Mouse (Mus musculus) right cerebral cortex, adult 18-20 months (tissue): ENCODE results near the gene Trpm1.

Experiments
- DNase-seq: peaks from one replicate; pipeline ENCODE4 v3.0.0; 2022; ENCODE audit warnings: mixed read lengths

Gene Trpm1

DNA sequence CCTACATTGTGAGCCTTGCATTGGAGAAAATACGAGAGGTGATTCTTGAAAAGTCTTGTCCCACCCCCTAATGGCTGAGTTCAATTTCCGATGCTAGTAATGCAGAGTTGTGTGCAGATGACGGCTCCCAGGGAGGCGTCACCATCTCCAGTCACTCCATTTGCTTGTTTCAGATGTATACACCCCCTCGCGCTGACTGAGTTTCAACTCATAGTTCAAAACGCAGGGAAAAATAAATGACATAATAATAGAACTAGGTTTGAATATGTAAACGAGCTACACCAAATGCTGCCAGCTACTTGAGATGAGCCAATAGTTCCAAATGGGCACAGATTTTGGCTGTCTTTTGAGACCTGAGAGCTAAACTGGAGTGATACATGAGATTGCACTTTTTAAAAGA, 84.1 kb downstream of the Trpm1 start:
- DNase-seq: peak; percentile 15

DNA sequence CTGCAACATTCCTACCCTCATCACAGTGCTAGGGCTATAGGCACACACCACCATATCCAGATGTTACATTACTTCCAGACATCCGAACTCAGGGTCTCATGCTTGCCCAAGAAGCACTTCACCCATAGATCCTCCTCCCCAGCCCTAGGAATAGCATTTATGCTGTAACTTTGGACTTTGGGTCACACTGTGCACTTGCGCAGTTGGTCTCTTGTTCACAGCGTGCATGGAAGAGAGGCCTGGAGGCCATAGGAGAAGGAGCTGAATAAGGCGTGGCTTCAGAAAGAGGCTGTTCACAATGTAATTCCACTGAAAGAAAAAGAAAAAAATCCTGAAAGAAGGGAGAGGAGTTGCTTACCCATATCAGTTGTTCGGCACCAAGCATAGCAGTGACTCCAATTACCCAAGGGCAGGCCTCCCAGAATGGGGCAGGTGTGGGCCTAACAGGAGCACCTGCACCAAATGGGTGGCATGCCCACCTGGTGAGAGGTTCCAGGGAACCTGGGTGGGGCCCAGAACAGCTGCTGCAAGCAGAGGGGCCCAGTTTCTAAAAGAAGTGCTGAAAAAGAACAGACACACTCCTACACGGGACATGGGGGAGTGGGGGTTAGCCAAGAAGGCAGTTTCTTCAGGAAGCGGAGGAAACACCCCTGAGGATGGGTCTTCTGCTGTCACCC, 84.9 kb downstream of the Trpm1 start:
- DNase-seq: no peak

DNA sequence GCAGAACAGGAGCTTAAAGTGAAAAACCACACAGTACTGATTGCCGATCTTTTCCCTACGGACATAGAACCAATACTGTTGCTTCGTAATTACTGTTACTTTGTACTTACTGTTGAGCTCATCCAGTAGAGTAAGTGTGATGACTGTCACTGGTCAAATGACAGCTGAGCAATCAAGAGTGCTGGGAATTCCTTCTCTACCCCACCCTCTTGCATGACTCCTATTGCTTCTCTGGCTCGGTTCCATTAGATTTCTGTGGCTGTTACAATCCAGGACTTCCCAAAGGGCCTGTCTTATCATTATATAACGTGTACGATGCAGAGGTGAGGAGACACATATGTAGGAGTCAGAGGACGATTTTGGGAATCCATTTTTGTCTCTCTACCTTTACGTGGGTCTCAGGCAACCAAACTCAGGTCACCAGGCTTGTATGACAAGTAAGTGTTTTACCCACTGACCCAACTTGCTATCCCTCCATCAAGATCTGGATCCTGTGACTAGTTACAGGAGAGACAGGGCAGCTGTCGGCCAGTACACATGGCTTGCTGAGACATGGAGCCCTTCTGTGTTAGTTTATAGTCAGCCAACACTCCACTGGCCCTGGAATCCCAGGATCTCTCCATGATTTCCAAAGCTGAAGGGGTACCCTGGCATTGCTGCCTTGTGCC, 85.6 kb downstream of the Trpm1 start:
- no peak for DNase-seq

DNA sequence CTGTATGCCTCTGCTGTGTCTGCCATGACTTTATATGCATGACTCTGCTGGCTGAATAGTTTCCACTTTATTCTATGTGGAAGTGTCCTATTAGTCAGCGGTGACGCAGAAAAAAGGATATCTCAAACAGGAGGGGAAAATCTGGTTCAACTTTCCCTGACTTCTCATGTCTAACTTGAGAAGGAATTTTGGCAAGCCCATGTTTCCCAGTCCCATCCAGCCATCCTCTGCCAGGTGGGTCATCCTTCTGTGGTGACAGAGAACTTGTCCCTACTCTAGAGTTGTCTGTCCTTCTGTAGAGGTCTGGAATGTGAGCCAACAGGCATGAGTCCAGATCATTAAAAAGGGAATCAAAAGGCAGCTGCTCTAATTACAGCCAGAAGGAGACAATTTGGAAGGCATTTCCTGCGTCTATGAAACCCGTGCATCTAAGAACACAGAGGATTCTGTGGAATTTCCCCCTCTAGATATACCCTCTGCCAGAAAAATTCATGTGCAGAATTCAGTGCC, 86.2 kb downstream of the Trpm1 start:
- DNase-seq: no peak

DNA sequence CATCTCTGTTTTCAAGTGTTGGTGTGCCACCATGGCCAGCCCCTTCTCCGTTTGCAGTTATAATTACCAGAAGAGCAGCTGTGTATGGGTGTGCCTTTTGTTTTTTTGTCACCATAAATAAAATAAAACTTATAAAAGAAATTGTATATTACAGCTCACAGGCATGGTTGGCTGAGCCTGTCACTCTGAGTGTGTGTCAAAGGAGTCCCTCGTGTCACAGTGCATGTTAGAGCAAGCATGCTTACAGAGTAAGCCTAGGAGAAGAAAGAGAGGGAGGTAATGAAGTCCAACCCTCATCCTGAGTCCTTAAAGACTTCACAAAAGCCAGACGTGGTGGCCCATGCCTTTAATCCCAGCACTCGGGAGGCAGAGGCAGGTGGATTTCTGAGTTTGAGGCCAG, 88.8 kb downstream of the Trpm1 start:
- DNase-seq: no peak

DNA sequence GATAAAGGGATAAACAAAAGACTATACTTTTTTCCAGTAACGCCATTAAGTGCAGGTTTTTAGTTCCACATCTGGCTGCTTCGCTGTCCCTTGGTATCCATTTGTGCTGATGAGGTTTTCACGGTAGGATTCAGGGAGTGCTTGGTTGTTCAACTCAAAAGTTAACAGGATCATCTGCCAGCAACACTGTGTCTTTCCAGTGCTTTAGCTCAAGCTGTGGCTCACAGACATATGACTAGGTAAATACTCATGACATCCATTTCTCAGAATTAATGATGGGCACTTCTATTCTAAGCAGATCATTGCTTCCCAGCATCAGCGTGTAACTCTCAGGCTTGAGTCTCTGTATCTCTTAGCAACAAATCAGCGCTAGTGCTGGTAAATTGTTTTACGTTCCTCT, 90.7 kb downstream of the Trpm1 start:
- no peak for DNase-seq

DNA sequence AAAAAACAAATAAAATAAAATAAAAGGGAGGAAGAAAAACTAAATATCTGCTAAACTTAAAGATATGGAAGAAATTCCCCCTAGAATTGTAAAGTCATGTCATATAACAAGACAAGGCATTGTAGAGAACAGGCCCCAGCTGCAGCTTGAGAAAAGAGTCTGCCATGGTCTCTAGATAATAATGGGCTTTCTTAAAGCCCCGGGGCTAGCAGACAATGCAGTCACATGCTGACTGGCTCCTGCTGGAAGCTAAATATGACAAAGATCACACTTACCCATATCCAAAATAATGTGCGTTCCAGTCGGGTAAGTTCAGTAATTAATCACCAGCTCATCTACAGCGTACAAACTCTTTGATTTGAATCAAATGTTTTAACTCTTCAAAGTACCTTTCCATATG, 93.1 kb downstream of the Trpm1 start:
- no peak for DNase-seq

DNA sequence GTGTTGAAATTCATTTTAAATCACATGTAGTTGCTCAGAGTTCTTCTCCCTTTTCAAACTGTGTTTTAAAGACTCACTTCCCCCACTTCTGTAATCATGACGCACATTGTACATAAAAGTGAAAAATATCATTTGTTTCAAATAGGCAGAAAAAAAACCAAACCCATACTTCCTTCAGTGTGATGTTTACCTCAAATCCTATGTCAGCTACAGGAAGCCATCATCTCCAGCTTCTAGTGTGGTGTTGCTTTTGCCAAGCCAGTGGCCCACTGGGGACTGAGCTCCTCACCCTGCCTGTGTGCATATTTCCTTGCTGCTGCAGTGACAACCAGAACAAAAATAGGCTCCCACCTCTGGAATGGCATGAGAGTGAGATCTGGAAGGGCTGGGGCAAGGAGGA, 94.7 kb downstream of the Trpm1 start:
- DNase-seq: no peak

DNA sequence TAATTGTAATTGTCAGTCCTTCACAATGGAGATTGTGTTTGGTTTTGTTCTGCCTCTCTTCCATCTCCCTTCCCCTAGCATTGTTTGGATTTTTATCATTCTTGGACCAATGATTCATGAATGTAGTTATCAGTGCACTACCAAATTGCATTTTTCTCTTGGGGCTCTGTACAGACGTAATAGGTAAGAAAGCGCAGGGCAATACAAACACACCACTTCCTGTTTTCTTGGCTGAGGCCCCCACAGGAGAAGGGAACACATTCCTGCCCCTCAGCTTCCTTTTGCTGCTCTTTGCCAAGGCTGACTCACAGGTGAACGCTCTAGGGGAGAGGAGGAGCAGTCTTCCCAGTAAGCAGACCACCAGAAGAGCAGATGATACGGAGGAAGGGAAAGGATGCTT, 96.1 kb downstream of the Trpm1 start:
- DNase-seq: no peak

DNA sequence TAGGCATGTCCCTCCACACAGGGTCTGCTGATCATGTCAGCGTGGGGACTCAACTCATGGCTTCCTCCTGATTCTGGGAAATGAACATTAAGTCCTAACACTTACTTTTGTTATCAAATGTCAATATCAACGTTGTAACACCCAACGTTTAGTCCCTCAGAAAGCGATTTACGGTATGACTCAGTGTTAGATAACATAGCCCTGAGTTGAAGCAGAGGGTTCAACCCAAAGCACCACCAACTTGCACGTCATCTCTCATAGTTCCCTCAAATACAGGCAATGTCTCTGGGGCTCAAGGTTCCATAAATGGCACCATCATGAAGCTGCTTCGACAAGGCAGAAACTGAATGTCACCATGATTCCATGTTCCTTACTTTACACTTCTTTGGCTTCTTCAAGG, 96.8 kb downstream of the Trpm1 start:
- DNase-seq: no peak

DNA sequence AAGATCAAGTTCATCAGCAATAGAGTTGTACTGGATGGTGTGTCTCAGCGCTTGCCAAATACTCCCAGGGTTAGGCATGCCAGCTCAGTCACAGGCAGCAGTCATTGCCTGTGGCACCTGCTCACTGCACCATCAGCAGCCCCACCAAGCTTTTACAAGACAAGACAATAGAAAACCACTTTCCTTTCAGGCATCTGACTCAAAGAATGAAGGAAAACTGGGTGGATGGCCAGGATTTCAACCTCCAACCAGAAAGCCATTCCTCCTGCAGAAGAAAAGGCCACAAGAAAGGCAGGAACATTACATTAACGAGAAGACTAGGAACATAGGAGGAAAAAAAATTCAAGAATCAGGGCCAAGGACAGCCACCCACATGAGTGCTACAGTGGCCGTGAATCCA, 100.1 kb downstream of the Trpm1 start:
- DNase-seq: no peak

DNA sequence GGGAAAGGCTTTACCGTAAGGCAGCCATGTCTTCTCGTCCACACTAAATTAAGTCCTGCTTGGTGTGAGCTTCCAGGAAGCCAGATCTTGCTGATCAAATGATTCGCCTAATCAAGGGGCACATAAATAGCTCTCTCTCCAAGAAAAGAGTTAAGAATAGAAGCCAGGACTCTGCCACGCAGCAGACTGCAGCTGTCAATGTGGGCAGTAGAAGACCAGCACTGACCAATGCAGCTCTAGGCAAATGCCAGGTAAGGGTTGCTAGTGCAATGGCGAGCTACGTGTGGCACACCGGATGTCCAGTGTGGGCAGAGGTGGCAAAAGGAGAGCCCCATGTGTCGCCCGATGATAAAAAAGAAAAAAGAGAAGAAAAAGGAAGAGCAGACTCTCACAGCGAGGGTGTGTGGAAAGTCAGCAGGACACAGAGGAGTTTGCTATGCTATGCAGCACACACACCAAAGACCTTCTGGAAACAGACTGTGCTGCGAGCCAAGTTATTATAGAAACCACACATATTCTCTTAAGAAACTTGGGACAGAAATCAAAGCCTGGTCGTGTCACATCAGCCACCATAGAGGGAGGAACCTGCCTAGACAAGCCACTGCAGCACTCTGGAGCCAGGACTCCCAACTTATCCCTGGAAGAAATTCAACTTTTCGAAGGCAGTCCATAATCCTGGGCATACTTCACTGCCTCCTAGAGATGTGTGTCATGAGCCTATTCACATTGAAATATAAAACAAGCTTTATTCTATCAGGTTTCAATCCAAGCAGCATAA, 112.1 kb downstream of the Trpm1 start:
- DNase-seq: no peak

DNA sequence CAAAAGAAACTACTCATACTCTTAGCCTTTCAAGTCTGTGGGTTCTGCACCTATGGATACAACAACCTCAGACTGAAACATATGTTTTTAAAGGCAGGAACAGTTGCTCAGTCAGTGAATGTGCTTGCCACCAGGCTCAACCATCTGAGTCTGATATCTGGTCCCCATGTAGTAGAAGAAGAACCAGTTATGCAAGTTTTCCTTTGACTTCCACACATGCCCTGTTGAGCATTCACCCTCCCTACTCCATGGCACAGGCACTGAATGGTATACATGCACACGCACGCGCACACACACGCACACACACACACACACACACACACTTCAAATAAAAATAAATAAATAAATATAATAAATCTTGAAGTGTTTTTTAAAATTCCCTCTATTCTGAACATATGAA, 113.0 kb downstream of the Trpm1 start:
- DNase-seq: no peak

DNA sequence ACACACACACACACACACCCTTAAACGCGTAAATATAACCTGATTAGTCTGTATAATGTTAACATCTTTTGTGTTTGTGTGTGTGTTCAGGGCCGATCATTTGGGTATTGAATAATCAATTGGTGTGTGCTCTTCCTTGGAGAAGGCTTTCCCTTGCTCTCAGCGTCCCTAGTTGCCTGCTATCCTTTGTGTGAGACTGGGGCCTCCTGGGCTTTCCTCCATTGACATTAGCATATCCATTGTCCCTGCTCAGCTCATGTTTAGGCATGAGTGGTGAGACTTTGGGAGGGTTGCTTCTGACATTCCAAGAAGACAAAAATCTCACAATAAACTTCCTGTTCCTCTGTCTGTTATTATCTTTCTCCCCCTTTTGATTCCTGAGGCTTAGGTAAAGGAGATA, 118.3 kb downstream of the Trpm1 start:
- no peak for DNase-seq

DNA sequence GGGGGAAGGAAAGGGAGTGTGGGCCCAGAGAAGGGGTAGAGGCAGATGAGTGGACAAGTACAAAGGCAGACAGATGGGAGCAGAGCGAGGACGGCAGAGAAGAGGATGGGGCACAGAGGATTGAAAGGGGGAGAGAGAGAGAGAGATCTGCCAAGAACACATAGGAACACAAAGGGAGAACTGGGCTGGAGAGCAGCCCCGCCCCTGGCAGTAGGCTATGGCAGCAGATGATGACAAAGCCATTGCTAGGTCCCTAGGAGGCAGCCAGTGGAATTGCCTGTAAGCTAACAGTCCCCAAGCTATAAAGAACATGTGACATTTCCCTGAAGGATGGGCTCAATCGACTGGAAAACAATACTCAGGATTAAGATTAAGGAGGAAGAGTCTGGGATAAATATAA, 121.9 kb downstream of the Trpm1 start:
- DNase-seq: no peak

DNA sequence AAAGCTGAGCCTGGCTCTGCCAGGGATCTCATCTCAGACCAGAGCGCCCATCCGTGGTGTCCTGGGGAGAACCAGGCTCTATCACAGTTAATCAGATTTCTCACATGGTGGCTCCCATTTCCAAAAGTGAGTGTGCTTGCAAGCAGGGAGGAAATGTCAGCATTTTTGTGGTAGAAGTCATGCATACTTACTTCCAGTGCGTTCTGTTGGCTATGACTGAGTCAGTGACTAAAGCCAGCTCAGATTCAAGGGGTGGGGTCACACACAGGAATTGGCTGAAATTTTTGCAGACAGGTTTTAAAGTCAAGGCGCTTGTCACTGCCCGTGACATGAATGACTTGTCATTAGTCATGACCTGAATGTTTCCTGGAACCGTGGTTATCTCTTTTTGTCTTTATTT, 123.3 kb downstream of the Trpm1 start:
- no peak for DNase-seq

DNA sequence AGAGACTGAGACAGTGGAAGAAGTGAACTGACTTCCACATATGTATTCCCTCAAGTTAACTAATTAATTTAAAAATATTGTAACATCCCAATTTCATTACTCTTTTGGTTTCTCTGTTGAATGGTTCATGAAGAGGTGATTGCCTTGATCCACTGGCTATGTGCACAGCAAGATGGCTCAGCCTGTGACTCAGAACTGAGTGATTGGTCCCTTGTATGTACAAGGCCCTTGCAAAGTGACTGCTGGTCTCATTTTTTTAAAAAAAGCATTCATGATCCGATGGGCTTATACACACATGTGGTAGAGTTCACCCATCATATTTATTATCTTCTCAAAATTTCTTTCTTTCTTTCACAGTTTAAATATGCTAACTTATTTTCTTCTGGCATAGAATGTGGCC, 124.9 kb downstream of the Trpm1 start:
- no peak for DNase-seq

DNA sequence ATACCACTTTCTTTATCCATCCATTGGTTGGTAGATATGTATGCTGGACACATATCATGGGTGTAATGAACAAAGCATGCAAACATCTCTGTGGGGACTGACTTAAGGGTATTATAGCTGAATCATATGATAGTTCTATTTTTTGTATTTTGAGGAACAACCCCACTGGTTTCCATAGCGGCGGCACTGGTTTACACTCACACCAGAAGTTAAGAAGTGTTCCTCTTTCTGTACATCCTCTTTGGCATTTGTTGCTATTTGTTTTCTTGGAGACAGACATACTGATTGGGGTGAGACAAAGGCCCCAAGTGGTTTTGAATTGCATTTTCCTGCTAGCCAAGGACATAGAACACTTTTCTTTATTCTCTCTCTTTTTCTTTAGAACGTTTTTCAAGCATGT, 125.9 kb downstream of the Trpm1 start:
- DNase-seq: no peak

DNA sequence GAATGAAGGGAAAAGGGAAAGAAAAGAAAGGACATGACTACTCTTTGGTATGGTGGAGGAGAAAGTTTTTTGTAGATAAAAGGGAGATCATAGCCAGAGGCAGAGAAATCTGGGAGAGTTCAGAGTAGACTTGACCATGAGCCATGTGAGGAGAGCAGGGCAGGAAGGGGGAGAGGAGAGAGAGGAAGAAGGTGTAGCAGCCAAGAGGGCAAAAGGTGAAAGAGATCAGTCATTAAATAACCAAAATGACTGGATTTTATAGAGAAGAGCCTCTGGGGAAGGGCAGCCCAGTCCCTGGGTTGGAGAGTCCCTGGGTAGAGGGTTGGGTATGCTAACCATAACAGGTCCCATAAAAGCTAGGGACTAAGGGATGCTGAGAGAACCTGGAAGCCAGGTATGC, 132.9 kb downstream of the Trpm1 start:
- DNase-seq: no peak

DNA sequence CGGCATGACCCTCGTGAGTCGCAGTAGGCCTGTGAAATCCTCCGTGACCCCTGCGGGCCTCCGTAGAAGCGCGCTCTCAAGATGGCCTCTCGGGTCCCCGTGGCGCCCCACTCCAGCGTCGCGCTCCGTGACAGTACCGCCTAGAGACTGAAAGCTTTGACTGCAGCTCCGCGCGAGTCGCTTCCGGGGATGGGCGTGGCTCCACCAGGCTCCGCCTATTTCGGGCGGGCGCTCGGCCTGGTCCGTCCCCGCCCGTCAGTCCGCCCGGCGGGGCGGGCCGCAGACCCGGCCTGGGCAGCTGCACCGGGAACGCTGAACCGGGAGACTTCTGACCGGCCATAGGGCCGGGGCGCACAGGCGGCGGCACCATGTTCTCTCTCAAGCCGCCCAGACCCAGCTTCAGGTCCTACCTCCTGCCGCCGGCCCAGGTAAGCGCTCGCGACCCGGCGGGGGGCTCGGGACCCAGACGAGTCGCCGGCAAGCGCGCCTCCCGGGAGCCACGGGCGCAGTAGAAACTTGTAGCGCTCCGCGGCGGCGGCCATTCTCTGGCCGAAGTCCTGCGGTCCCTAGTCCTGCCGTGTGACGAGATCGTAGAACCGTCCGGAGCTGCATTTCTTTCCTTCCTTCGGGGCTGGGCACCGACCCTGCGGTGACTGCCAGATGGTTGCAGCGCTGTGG, 133.9 kb downstream of the Trpm1 start, which contains the start of gene Mtmr10:
Gene Mtmr10 (plus strand): TSS at position 240 of the 678 bp plus-strand sequence.
- peak; percentile 97 for DNase-seq

DNA sequence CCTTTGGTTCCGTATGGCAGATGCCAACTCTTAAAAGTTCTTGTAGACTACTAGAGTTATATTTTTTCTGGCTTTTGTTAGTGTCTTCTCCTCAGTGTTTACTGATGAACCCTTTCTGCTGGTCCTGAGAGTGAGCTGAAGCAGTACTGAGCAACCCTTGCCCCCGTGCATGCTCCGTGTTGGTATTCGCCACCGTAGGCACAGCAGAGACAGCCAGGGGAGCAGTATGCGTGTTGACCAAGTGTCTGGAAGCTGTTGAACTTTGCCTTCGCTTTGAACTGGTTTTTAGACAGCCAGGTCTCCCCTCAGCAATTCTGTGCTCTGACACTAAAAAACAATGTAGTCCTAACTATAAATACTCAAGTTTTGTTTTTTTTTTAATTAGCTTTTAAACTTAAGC, 135.8 kb downstream of the Trpm1 start:
- no peak for DNase-seq

DNA sequence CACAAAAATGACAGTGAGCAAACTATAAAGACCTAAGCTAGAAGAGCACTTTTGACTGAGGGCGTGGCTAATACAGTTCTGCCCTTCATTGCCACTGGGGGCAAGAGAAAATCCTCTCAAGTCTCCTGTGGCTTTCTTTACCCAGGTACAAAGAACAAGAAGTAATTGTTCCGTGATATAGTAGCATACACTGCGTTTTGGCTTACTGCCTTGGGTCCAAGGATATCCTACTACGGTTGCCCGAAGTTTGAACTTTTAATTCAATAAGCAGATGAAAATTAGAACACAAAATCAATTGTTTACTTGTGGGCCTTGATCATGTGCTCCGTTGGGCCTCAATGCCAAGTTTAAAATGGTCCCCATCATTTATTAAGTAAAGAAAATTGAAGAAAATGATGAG, 136.8 kb downstream of the Trpm1 start:
- no peak for DNase-seq

DNA sequence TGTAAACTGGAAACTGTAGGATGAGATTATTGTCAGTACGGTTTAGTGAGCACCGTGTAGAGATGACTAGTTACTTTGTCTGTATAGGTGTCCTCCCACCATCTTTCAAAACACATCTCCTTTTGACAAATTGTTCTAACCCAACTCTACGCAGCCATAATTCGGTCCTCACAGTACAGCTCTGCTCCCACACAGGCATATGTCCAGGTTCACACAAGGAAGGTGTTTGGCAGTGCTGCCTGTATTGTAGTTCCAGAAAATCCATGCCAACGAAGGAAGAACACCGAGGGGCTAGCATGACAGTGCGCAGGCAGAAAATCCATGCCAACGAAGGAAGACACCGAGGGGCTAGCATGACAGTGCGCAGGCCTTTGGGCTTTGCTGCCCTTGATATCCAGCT, 138.1 kb downstream of the Trpm1 start:
- peak; percentile 52 for DNase-seq
